Mouse (Mus musculus): ENCODE measurements at regions not wholly inside any gene's neighbourhood (a gene's known extent, or its start where the extent isn't known, plus 50 kb on each side); places are given as distances from the start of the nearest gene placed in this dataset.

DNA sequence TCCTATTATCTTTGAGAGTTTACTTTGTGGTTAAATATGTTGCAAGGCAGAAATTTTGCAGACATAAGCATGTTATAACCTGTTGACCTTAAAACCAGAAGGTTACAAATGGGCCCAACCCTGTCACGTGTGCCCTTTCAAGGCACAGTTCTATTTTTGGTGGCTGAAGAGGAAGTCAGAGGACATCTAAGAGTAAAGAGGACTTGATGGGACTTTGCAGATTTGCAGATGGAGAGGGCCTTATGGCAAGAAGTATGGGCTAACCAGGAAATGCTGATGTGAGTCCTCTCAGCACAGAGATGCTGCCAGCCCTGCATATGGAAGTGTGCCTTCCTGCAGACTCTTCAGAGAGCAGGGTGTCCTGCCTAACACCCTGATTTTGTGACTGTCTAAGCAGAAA lies 101.6 kb upstream of the Ednrb start:
- TF ChIP-seq POLR2A (IDR thresholded peaks at IDR 0.05; ENCODE audit: borderline replicate concordance, extremely low read depth, low read depth, low read length), result no peak
- TF ChIP-seq CTCF (IDR thresholded peaks at IDR 0.05; ENCODE audit: insufficient read depth, low read length), result no peak
